Mouse (Mus musculus) forebrain, embryonic 11.5 days (tissue): ENCODE results near the gene Rps7. TPM values are rescaled to one million over a fixed set of nuclear protein-coding genes. Genes with fewer than 3 reads are reported as not detected.

Experiments used
- ATAC-seq: fragments of 200-750 bp; cut with Nextera tagmentation; replicated peaks from 2 replicates; pipeline ENCODE4 v1.8.0; 2017; ENCODE audit warnings: moderate TSS enrichment; ENCODE audit not compliant: low FRiP score
- DNase-seq: peaks from one replicate; pipeline ENCODE4 v3.0.0-alpha.2; 2017; ENCODE audit warnings: low spot score
- H3K27ac ChIP-seq: fragments of 300-500 bp; sonication (generic); 2 replicates; pipeline ENCODE4 v1.5.1; 2014; ENCODE audit warnings: low read depth, low read length
- H3K27me3 ChIP-seq: fragments of 300-500 bp; sonication (generic); 2 replicates; pipeline ENCODE4 v1.6.1; 2014; ENCODE audit warnings: mild to moderate bottlenecking, low read length, mixed read lengths; ENCODE audit not compliant: control insufficient read depth, insufficient read depth
- H3K36me3 ChIP-seq: fragments of 300-500 bp; sonication (generic); 2 replicates; pipeline ENCODE4 v1.6.1; 2014; ENCODE audit warnings: mild to moderate bottlenecking, low read length, moderate library complexity, mixed read lengths; ENCODE audit not compliant: control insufficient read depth, insufficient read depth
- H3K4me1 ChIP-seq: fragments of 300-500 bp; sonication (generic); replicated peaks from 2 replicates; pipeline ENCODE4 v1.6.1; 2014; ENCODE audit warnings: low read length, mixed read lengths; ENCODE audit not compliant: control insufficient read depth, insufficient read depth
- H3K4me2 ChIP-seq: fragments of 300-500 bp; sonication (generic); 2 replicates; pipeline ENCODE4 v1.6.1; 2014; ENCODE audit warnings: low read depth, mild to moderate bottlenecking, low read length, moderate library complexity, mixed read lengths; ENCODE audit not compliant: severe bottlenecking
- H3K4me3 ChIP-seq: fragments of 300-500 bp; sonication (generic); 2 replicates; pipeline ENCODE4 v1.5.1; 2014; ENCODE audit warnings: low read depth, low read length
- H3K9ac ChIP-seq: fragments of 300-500 bp; sonication (generic); 2 replicates; pipeline ENCODE4 v1.6.1; 2014; ENCODE audit warnings: low read length
- H3K9me3 ChIP-seq: fragments of 300-500 bp; sonication (generic); 2 replicates; pipeline ENCODE4 v1.6.1; 2016; ENCODE audit warnings: low read length, mixed read lengths; ENCODE audit not compliant: control insufficient read depth
- WGBS: fragments of 180-500 bp; shearing (Covaris S2); extraction: QIAGEN DNeasy Blood & Tissue Kit; methylation state at CpG from one replicate; pipeline ENCODE4 v1.1.7; 2014; 5-methylcytosine and 5-hydroxymethylcytosine counted together
- polyA plus RNA-seq: library from polyadenylated mRNA; unstranded; fragments of >200 nt; fragmentation: Nextera tagmentation; extraction: Ambion mirVana; gene quantifications from 2 replicates; pipeline ENCODE4 v1.2.1, GENCODE M21; 2014

Rps7 gene
- polyA plus RNA-seq, 1 experiment from 2014 or later = 751 TPM

- H3K4me3 ChIP-seq = peak within 1 kb of the TSS; percentile 79
- no peaks in the 10 kb centered on the region for H3K9me3 ChIP-seq
- H3K27me3 ChIP-seq = no peaks in the 10 kb centered on the region
- peak within 1 kb of the TSS; percentile 61 for H3K4me2 ChIP-seq
- peak; percentile 98 for ATAC-seq
- peak within 1 kb of the TSS; percentile 6; the same call in 1 of the 2 replicates for H3K27ac ChIP-seq
- peaks cover 5% of the 10 kb centered on the region; the same call in 1 of the 2 replicates for H3K4me1 ChIP-seq
- H3K36me3 ChIP-seq = no peaks in the 10 kb centered on the region; the same call in 1 of the 2 replicates
- peak; percentile 95 for DNase-seq
- H3K9ac ChIP-seq = peak within 1 kb of the TSS; percentile 73
- 2% methylated on average over 52 of the region's 52 CpGs for WGBS
Observed at GRCm38 (mm10) chr12:28649141-28650110, 13.7 kb upstream of the Rps7 start, which contains the start of gene Rnaseh1. Gene Rnaseh1 (plus strand): TSS chr12:28649602.

GRCm38 (mm10) chr12:28638778-28639177, 3.0 kb upstream of the Rps7 start:
- H3K4me2 ChIP-seq = no peak overlapping the region
- no peaks in the 10 kb centered on the region; the same call in 1 of the 2 replicates for H3K27me3 ChIP-seq
- H3K36me3 ChIP-seq = no peaks in the 10 kb centered on the region; the same call in 1 of the 2 replicates
- ATAC-seq (no peak), DNase-seq (no peak)
- H3K9me3 ChIP-seq = no peaks in the 10 kb centered on the region
- no peak overlapping the region for H3K27ac ChIP-seq
- H3K4me3 ChIP-seq = no peak overlapping the region
- H3K4me1 ChIP-seq = peaks cover 4% of the 10 kb centered on the region
- no peak overlapping the region for H3K9ac ChIP-seq
- WGBS = 65% methylated on average over 2 of the region's 2 CpGs

GRCm38 (mm10) chr12:28636543-28636942, 790 bp upstream of the Rps7 start:
- Histone ChIP-seq H3K4me2 (no peak overlapping the region), H3K36me3 (peaks cover 20% of the 10 kb centered on the region), H3K4me1 (peaks cover 6% of the 10 kb centered on the region), H3K27me3 (no peaks in the 10 kb centered on the region), H3K9me3 (no peaks in the 10 kb centered on the region), H3K9ac (no peak overlapping the region), H3K27ac (no peak overlapping the region), H3K4me3 (peak overlapping the region; percentile 92)
- DNase-seq (no peak), ATAC-seq (no peak)
- 89% methylated on average over 6 of the region's 6 CpGs for WGBS

GRCm38 (mm10) chr12:28635058-28635534, 657 bp downstream of the Rps7 start:
- 2% methylated on average over 23 of the region's 23 CpGs for WGBS
- Histone ChIP-seq H3K27ac (peak overlapping the region; percentile 75; the same call in 1 of the 2 replicates), H3K4me1 (peaks cover 6% of the 10 kb centered on the region), H3K4me3 (peak overlapping the region; percentile 92), H3K4me2 (peak overlapping the region; percentile 68), H3K9ac (peak overlapping the region; percentile 98), H3K9me3 (no peaks in the 10 kb centered on the region), H3K27me3 (no peaks in the 10 kb centered on the region), H3K36me3 (peaks cover 30% of the 10 kb centered on the region)
- ATAC-seq = peak; percentile 19; the same call in 1 of the 2 replicates
- DNase-seq = no peak

- peaks cover 36% of the 10 kb centered on the region for H3K36me3 ChIP-seq
- no peaks in the 10 kb centered on the region for H3K27me3 ChIP-seq
- ATAC-seq = no peak
- WGBS = 89% methylated on average over 2 of the region's 2 CpGs
- peaks cover 1% of the 10 kb centered on the region; the same call in 1 of the 2 replicates for H3K4me1 ChIP-seq
- H3K9ac ChIP-seq = no peak overlapping the region
- H3K4me2 ChIP-seq = no peak overlapping the region
- no peak overlapping the region for H3K27ac ChIP-seq
- DNase-seq = no peak
- no peak overlapping the region for H3K4me3 ChIP-seq
- no peaks in the 10 kb centered on the region for H3K9me3 ChIP-seq
Observed at GRCm38 (mm10) chr12:28628436-28628835, 7.3 kb downstream of the Rps7 start.

GRCm38 (mm10) chr12:28627092-28627491, 8.7 kb downstream of the Rps7 start:
- H3K4me1 ChIP-seq = no peaks in the 10 kb centered on the region
- peaks cover 23% of the 10 kb centered on the region for H3K36me3 ChIP-seq
- no peak overlapping the region for H3K27ac ChIP-seq
- no peaks in the 10 kb centered on the region for H3K9me3 ChIP-seq
- DNase-seq = no peak
- H3K4me3 ChIP-seq = no peak overlapping the region
- 84% methylated on average over 4 of the region's 4 CpGs for WGBS
- ATAC-seq = no peak
- H3K9ac ChIP-seq = no peak overlapping the region
- H3K27me3 ChIP-seq = no peaks in the 10 kb centered on the region
- no peak overlapping the region for H3K4me2 ChIP-seq

GRCm38 (mm10) chr12:28625407-28625806, 10.3 kb downstream of the Rps7 start:
- no peaks in the 10 kb centered on the region for H3K9me3 ChIP-seq
- no peak overlapping the region for H3K4me3 ChIP-seq
- WGBS = 84% methylated on average over 7 of the region's 7 CpGs
- DNase-seq (no peak), ATAC-seq (no peak)
- H3K9ac ChIP-seq = no peak overlapping the region
- peaks cover 11% of the 10 kb centered on the region; the same call in 1 of the 2 replicates for H3K36me3 ChIP-seq
- H3K27ac ChIP-seq = no peak overlapping the region
- no peak overlapping the region for H3K4me2 ChIP-seq
- H3K4me1 ChIP-seq = no peaks in the 10 kb centered on the region
- H3K27me3 ChIP-seq = no peaks in the 10 kb centered on the region

GRCm38 (mm10) chr12:28624251-28624650, 11.5 kb downstream of the Rps7 start:
- ATAC-seq (no peak), DNase-seq (no peak)
- Histone ChIP-seq H3K36me3 (peaks cover 1% of the 10 kb centered on the region; the same call in 1 of the 2 replicates), H3K4me1 (no peaks in the 10 kb centered on the region), H3K9me3 (no peaks in the 10 kb centered on the region), H3K9ac (no peak overlapping the region), H3K27me3 (no peaks in the 10 kb centered on the region), H3K4me3 (no peak overlapping the region), H3K4me2 (no peak overlapping the region), H3K27ac (no peak overlapping the region)
- 84% methylated on average over 2 of the region's 2 CpGs for WGBS
